Mouse (Mus musculus): ENCODE results near the gene Gm45785. TPM values are rescaled to one million over a fixed set of nuclear protein-coding genes. Genes with fewer than 3 reads are reported as not detected.

Gm45785 gene
- not detected for total RNA-seq (2021)
- polyA plus RNA-seq (2012; rRNA removed) = not detected in 2 replicates
- long read RNA-seq = 0 reads

- peak; percentile 84 to 91 for DNase-seq
- H3K27ac ChIP-seq = peak within 1 kb of the TSS; percentile 93
- TF ChIP-seq CTCF (IDR thresholded peaks at IDR 0.05) (no peak), POLR2A (IDR thresholded peaks at IDR 0.05; ENCODE audit: insufficient read depth, low read depth, low read length) (peak; percentile 87), EP300 (IDR thresholded peaks at IDR 0.05; ENCODE audit: insufficient read depth, low read depth, low read length) (peak; percentile 61; the same call in 1 of the 2 replicates)
- H3K4me3 ChIP-seq = peak within 1 kb of the TSS; percentile 93
- peak within 1 kb of the TSS; percentile 85 for H3K9ac ChIP-seq (ENCODE audit: low read depth, low read length)
- H3K36me3 ChIP-seq (ENCODE audit: control insufficient read depth, insufficient read depth, low read length) = no peaks in the 10 kb centered on the region
- intact Hi-C loops (cut with DNase I) = loop anchor here (5.0 kb wide), 1 partner anchor 316 kb away; the partner anchor contains the start of gene Rnh1
- H3K4me1 ChIP-seq (ENCODE audit: control insufficient read depth, insufficient read depth, low read length) = peaks cover 8% of the 10 kb centered on the region
- no peaks in the 10 kb centered on the region for H3K27me3 ChIP-seq (ENCODE audit: control insufficient read depth, insufficient read depth, low read length)
- under 1% methylated on average over 51 of the region's 51 CpGs for WGBS
- H3K79me2 ChIP-seq (replicated peaks; ENCODE audit: control insufficient read depth, insufficient read depth, low read length) = no peaks in the 10 kb centered on the region; the same call in 1 of the 2 replicates
Measured at GRCm38 (mm10) chr7:140855860-140856784, at the start of gene Gm45785. TSS of gene Gm45785 (minus strand) at chr7:140856331.

GRCm38 (mm10) chr7:140905642-140906081 is 49.5 kb upstream of the Gm45785 start:
- Histone ChIP-seq H3K27me3 (ENCODE audit: control insufficient read depth, insufficient read depth, low read length) (no peaks in the 10 kb centered on the region), H3K36me3 (ENCODE audit: control insufficient read depth, insufficient read depth, low read length) (no peaks in the 10 kb centered on the region), H3K4me3 (no peak overlapping the region), H3K4me1 (ENCODE audit: control insufficient read depth, insufficient read depth, low read length) (no peaks in the 10 kb centered on the region), H3K79me2 (replicated peaks; ENCODE audit: control insufficient read depth, insufficient read depth, low read length) (no peaks in the 10 kb centered on the region), H3K27ac (no peak overlapping the region), H3K9ac (ENCODE audit: low read depth, low read length) (no peak overlapping the region)
- intact Hi-C loops (cut with DNase I) = loop anchor here (5.0 kb wide), 1 partner anchor 52 kb away; the partner anchor contains the start of genes Gm45717 and Ifitm2
- 64% methylated on average over 2 of the region's 2 CpGs for WGBS
- DNase-seq = no peak
- TF ChIP-seq CTCF (IDR thresholded peaks at IDR 0.05) (no peak), POLR2A (IDR thresholded peaks at IDR 0.05; ENCODE audit: insufficient read depth, low read depth, low read length) (no peak), EP300 (IDR thresholded peaks at IDR 0.05; ENCODE audit: insufficient read depth, low read depth, low read length) (no peak)

- Histone ChIP-seq H3K79me2 (replicated peaks; ENCODE audit: control insufficient read depth, insufficient read depth, low read length) (no peaks in the 10 kb centered on the region), H3K27ac (no peak overlapping the region), H3K4me3 (no peak overlapping the region), H3K27me3 (ENCODE audit: control insufficient read depth, insufficient read depth, low read length) (no peaks in the 10 kb centered on the region), H3K36me3 (ENCODE audit: control insufficient read depth, insufficient read depth, low read length) (no peaks in the 10 kb centered on the region; the same call in 1 of the 2 replicates), H3K9ac (ENCODE audit: low read depth, low read length) (no peak overlapping the region), H3K4me1 (ENCODE audit: control insufficient read depth, insufficient read depth, low read length) (no peaks in the 10 kb centered on the region; the same call in 1 of the 2 replicates)
- WGBS = 25% methylated on average over 13 of the region's 13 CpGs
- TF ChIP-seq CTCF (IDR thresholded peaks at IDR 0.05) (no peak; the same call in 1 of the 2 replicates), EP300 (IDR thresholded peaks at IDR 0.05; ENCODE audit: insufficient read depth, low read depth, low read length) (peak; percentile 79; the same call in 1 of the 2 replicates)
- peak; percentile 70 to 91 for DNase-seq
- intact Hi-C loops (cut with DNase I) = loop anchor here (1.0 kb wide), 1 partner anchor 59 kb away; no protein-coding TSS in a partner anchor
Measured at GRCm38 (mm10) chr7:140903212-140903611, 47.1 kb upstream of the Gm45785 start.

- DNase-seq = peak; percentile 31 to 42
- TF ChIP-seq EP300 (IDR thresholded peaks at IDR 0.05; ENCODE audit: insufficient read depth, low read depth, low read length) (no peak), CTCF (IDR thresholded peaks at IDR 0.05) (no peak), POLR2A (IDR thresholded peaks at IDR 0.05; ENCODE audit: insufficient read depth, low read depth, low read length) (no peak)
- 71% methylated on average over 15 of the region's 15 CpGs for WGBS
- H3K36me3 ChIP-seq (ENCODE audit: control insufficient read depth, insufficient read depth, low read length) = no peaks in the 10 kb centered on the region; the same call in 1 of the 2 replicates
- H3K4me1 ChIP-seq (ENCODE audit: control insufficient read depth, insufficient read depth, low read length) = no peaks in the 10 kb centered on the region; the same call in 1 of the 2 replicates
- H3K4me3 ChIP-seq = no peak overlapping the region
- H3K27ac ChIP-seq = peak overlapping the region; percentile 3; the same call in 1 of the 2 replicates
- no peaks in the 10 kb centered on the region for H3K27me3 ChIP-seq (ENCODE audit: control insufficient read depth, insufficient read depth, low read length)
- no peak overlapping the region for H3K9ac ChIP-seq (ENCODE audit: low read depth, low read length)
- no peaks in the 10 kb centered on the region for H3K79me2 ChIP-seq (replicated peaks; ENCODE audit: control insufficient read depth, insufficient read depth, low read length)
- intact Hi-C loops (cut with DNase I) = no loop called here
Measured at GRCm38 (mm10) chr7:140902036-140902875, 46.1 kb upstream of the Gm45785 start.

- TF ChIP-seq EP300 (IDR thresholded peaks at IDR 0.05; ENCODE audit: insufficient read depth, low read depth, low read length) = peak; percentile 72
- peak; percentile 88 for TF ChIP-seq POLR2A (IDR thresholded peaks at IDR 0.05; ENCODE audit: insufficient read depth, low read depth, low read length)
- TF ChIP-seq CTCF (IDR thresholded peaks at IDR 0.05) = no peak
- intact Hi-C loops (cut with DNase I) = no loop called here
- Histone ChIP-seq H3K36me3 (ENCODE audit: control insufficient read depth, insufficient read depth, low read length) (no peaks in the 10 kb centered on the region; the same call in 1 of the 2 replicates), H3K4me3 (peak within 1 kb of the TSS; percentile 49), H3K4me1 (ENCODE audit: control insufficient read depth, insufficient read depth, low read length) (no peaks in the 10 kb centered on the region; the same call in 1 of the 2 replicates), H3K79me2 (replicated peaks; ENCODE audit: control insufficient read depth, insufficient read depth, low read length) (no peaks in the 10 kb centered on the region), H3K27me3 (ENCODE audit: control insufficient read depth, insufficient read depth, low read length) (no peaks in the 10 kb centered on the region), H3K9ac (ENCODE audit: low read depth, low read length) (peak within 1 kb of the TSS; percentile 68), H3K27ac (peak within 1 kb of the TSS; percentile 93)
- peak; percentile 64 to 71 for DNase-seq
- WGBS = 38% methylated on average over 10 of the region's 10 CpGs
Measured at GRCm38 (mm10) chr7:140900220-140900619, 44.1 kb upstream of the Gm45785 start, which contains the start of gene Cox8b. TSS of gene Cox8b (minus strand) at chr7:140900446.
